Mouse (Mus musculus) olfactory bulb, adult 2 months (tissue): ENCODE measurements around the gene Cbarp. TPM values are rescaled to one million over a fixed set of nuclear protein-coding genes. Genes with fewer than 3 reads are reported as not detected.

ENCODE experiments used
- H3K27ac ChIP-seq: fragments of 200-500 bp; 2 replicates; pipeline ENCODE4 v1.5.1; 2012; ENCODE audit warnings: low read depth, low read length; ENCODE audit not compliant: insufficient read depth
- H3K4me1 ChIP-seq: fragments of 200-500 bp; 2 replicates; pipeline ENCODE4 v1.6.1; 2012; ENCODE audit warnings: low read length; ENCODE audit not compliant: control insufficient read depth, insufficient read depth
- H3K4me3 ChIP-seq: fragments of 200-500 bp; 2 replicates; pipeline ENCODE4 v1.5.1; 2012; ENCODE audit warnings: mild to moderate bottlenecking, low read depth, low read length, moderate library complexity; ENCODE audit not compliant: insufficient read depth
- CTCF ChIP-seq: fragments of 200-500 bp; IDR thresholded peaks from 2 replicates; pipeline ENCODE4 v1.5.1; 2012; ENCODE audit warnings: low read depth, mild to moderate bottlenecking, low read length, moderate library complexity; ENCODE audit not compliant: insufficient read depth
- POLR2A ChIP-seq: fragments of 200-500 bp; IDR thresholded peaks from 2 replicates; pipeline ENCODE4 v1.6.1; 2012; ENCODE audit warnings: mild to moderate bottlenecking, low read depth, low read length, moderate library complexity; ENCODE audit not compliant: insufficient read depth
- WGBS: fragments of 180-500 bp; shearing (Covaris S2); methylation state at CpG from one replicate; pipeline ENCODE4 v1.1.7; 2018; 5-methylcytosine and 5-hydroxymethylcytosine counted together
- polyA plus RNA-seq: library from polyadenylated mRNA; stranded (reverse); fragments of >200 nt; gene quantifications from 2 replicates; pipeline ENCODE4 v1.2.4, GENCODE M21; 2012; ENCODE audit warnings: low replicate concordance; ENCODE audit not compliant: missing spikeins, insufficient read depth, insufficient read length

The Cbarp gene
- polyA plus RNA-seq, 1 experiment = not detected

DNA sequence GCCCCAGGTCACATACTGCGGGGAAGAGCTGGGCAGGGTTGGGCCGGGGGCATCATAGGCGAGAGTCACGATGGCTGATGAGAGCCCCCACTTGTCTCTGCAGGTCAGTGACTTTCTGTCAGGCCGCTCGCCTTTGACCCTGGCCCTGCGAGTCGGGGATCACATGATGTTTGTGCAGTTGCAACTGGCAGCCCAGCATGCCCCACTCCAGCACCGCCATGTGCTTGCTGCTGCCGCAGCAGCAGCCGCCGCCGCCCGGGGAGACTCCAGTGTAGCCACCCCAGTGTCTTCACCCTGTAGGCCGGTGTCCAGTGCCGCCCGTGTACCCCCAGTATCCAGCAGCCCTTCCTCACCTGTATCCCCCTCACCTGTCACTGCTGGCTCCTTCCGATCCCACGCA is 13.1 kb upstream of the Cbarp start:
- 74% methylated on average over 19 of the region's 19 CpGs for WGBS
- TF ChIP-seq CTCF (no peak), POLR2A (no peak)
- H3K4me3 ChIP-seq = no peak overlapping the region

GRCm38 (mm10) chr10:80152873-80153260 is 12.2 kb upstream of the Cbarp start:
- H3K4me3 ChIP-seq = peak overlapping the region; percentile 87
- H3K27ac ChIP-seq = peak overlapping the region; percentile 88
- no peak for TF ChIP-seq POLR2A
- TF ChIP-seq CTCF = no peak
- peaks cover 54% of the 10 kb centered on the region for H3K4me1 ChIP-seq
- WGBS = 13% methylated on average over 3 of the region's 3 CpGs

More for the DNA sequence above, 13.1 kb upstream of the Cbarp start:
- Histone ChIP-seq H3K4me1 (peaks cover 60% of the 10 kb centered on the region), H3K27ac (no peak overlapping the region; the same call in 1 of the 2 replicates)

GRCm38 (mm10) chr10:80152071-80152872 is 11.6 kb upstream of the Cbarp start:
- WGBS = 4% methylated on average over 15 of the region's 15 CpGs

GRCm38 (mm10) chr10:80151211-80152034 is 10.8 kb upstream of the Cbarp start:
- H3K27ac ChIP-seq = peak overlapping the region; percentile 88
- WGBS = 2% methylated on average over 26 of the region's 26 CpGs
- no peak for TF ChIP-seq CTCF
- TF ChIP-seq POLR2A = no peak; the same call in 1 of the 2 replicates
- H3K4me3 ChIP-seq = peak overlapping the region; percentile 87
- peaks cover 54% of the 10 kb centered on the region for H3K4me1 ChIP-seq

More at GRCm38 (mm10) chr10:80152071-80152872, 11.6 kb upstream of the Cbarp start:
- peak overlapping the region; percentile 88 for H3K27ac ChIP-seq
- H3K4me3 ChIP-seq = peak overlapping the region; percentile 87
- TF ChIP-seq POLR2A (no peak), CTCF (no peak)
- peaks cover 56% of the 10 kb centered on the region for H3K4me1 ChIP-seq

GRCm38 (mm10) chr10:80150226-80151210 is 9.9 kb upstream of the Cbarp start:
- peak overlapping the region; percentile 87 for H3K4me3 ChIP-seq
- under 1% methylated on average over 55 of the region's 71 CpGs for WGBS
- H3K27ac ChIP-seq = peak overlapping the region; percentile 93
- TF ChIP-seq CTCF (no peak), POLR2A (no peak)
- H3K4me1 ChIP-seq = peaks cover 56% of the 10 kb centered on the region

GRCm38 (mm10) chr10:80149291-80150225 is 8.9 kb upstream of the Cbarp start:
- TF ChIP-seq CTCF = no peak
- TF ChIP-seq POLR2A = peak; percentile 68
- peaks cover 60% of the 10 kb centered on the region for H3K4me1 ChIP-seq
- H3K27ac ChIP-seq = peak overlapping the region; percentile 96
- WGBS = under 1% methylated on average over 88 of the region's 88 CpGs
- peak overlapping the region; percentile 87 for H3K4me3 ChIP-seq

DNA sequence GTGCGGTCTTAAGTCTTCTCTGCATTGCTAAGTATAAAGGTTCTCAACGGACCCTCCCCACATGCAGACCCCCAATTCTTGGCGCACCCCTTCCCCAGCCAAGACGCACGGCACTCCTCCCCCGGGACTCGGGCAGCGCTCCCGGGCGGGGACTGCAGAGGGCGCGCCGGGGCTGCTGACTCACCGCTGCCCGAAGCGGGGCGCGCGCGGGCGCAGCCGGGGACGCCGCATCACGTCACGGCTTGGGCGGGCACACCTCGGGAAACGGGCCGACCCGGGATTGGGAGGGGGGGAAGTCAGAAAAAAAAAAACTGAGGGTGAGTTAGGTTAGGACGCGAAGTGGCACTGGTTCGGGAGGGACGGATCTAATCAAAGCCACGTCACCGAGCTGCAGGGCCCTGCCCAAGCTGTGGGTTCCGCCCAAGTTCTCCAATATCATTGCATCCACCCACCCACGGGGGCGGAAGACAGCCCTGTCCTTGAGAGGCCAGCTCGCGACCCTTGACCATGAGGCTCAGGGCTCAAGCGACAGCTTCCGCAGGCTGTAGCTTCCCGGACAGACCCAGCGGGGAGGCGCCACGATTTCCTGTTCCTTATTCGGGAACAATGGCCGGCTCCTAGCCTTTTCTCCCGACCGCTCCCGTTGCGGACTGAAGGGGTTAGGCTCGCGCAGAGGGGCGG is 8.1 kb upstream of the Cbarp start:
- peak overlapping the region; percentile 96 for H3K27ac ChIP-seq
- under 1% methylated on average over 57 of the region's 57 CpGs for WGBS
- peak overlapping the region; percentile 66 for H3K4me3 ChIP-seq
- peaks cover 66% of the 10 kb centered on the region for H3K4me1 ChIP-seq
- TF ChIP-seq POLR2A = no peak; the same call in 1 of the 2 replicates
- peak; percentile 68; the same call in 1 of the 2 replicates for TF ChIP-seq CTCF
